Mouse (Mus musculus) thymus, adult 2 months (tissue): ENCODE results near the gene Fkbp1a.

Source experiments
- CTCF ChIP-seq: fragments of 200-500 bp; IDR thresholded peaks from 2 replicates; pipeline ENCODE4 v1.5.1; 2012; ENCODE audit warnings: mild to moderate bottlenecking, control low read depth, low read length, moderate library complexity, borderline replicate concordance; ENCODE audit not compliant: control insufficient read depth, poor library complexity, insufficient read depth; ENCODE audit errors: extremely low read depth
- POLR2A ChIP-seq: fragments of 200-500 bp; IDR thresholded peaks from 2 replicates; pipeline ENCODE4 v1.6.1; 2012; ENCODE audit warnings: mild to moderate bottlenecking, low read length, control low read depth, moderate library complexity; ENCODE audit not compliant: control insufficient read depth, poor library complexity, insufficient read depth; ENCODE audit errors: extremely low read depth

- TF ChIP-seq POLR2A (no peak), CTCF (no peak)
These were observed 61.3 kb downstream of the Fkbp1a start for GRCm38 (mm10) chr2:151603630-151604029.
